Mouse (Mus musculus) heart, postnatal 0 days (tissue): ENCODE measurements around the gene Psma5. TPM values are rescaled to one million over a fixed set of nuclear protein-coding genes. Genes with fewer than 3 reads are reported as not detected.

Experiments
- ATAC-seq: fragments of 200-750 bp; cut with Nextera tagmentation; 2 replicates; pipeline ENCODE4 v1.8.0; 2017; ENCODE audit warnings: low read depth, moderate number of reproducible peaks, moderate library complexity; ENCODE audit not compliant: insufficient read depth
- DNase-seq: peaks from one replicate; pipeline ENCODE4 v3.0.0-alpha.2; 2016; ENCODE audit warnings: low spot score
- H3K27ac ChIP-seq: fragments of 300-500 bp; sonication (generic); 2 replicates; pipeline ENCODE4 v1.5.1; 2014; ENCODE audit warnings: low read depth, mild to moderate bottlenecking
- H3K27me3 ChIP-seq: fragments of 300-500 bp; sonication (generic); 2 replicates; pipeline ENCODE4 v1.6.1; 2014; ENCODE audit warnings: low read length, mixed read lengths; ENCODE audit not compliant: control insufficient read depth, insufficient read depth
- H3K36me3 ChIP-seq: fragments of 300-500 bp; sonication (generic); replicated peaks from 2 replicates; pipeline ENCODE4 v1.6.1; 2014; ENCODE audit warnings: low read length, mixed read lengths; ENCODE audit not compliant: control insufficient read depth, insufficient read depth
- H3K4me1 ChIP-seq: fragments of 300-500 bp; sonication (generic); 2 replicates; pipeline ENCODE4 v1.6.1; 2014; ENCODE audit warnings: antibody characterized with exemption; ENCODE audit not compliant: control insufficient read depth, insufficient read depth
- H3K4me2 ChIP-seq: fragments of 300-500 bp; sonication (generic); 2 replicates; pipeline ENCODE4 v1.6.1; 2014; ENCODE audit warnings: low read depth, mild to moderate bottlenecking, low read length, moderate library complexity
- H3K4me3 ChIP-seq: fragments of 300-500 bp; sonication (generic); 2 replicates; pipeline ENCODE4 v1.5.1; 2014; ENCODE audit warnings: low read depth, low read length
- H3K9ac ChIP-seq: fragments of 300-500 bp; sonication (generic); replicated peaks from 2 replicates; pipeline ENCODE4 v1.6.1; 2014; ENCODE audit warnings: low read depth, low read length, mixed read lengths
- H3K9me3 ChIP-seq: fragments of 300-500 bp; sonication (generic); replicated peaks from 2 replicates; pipeline ENCODE4 v1.6.1; 2016; ENCODE audit warnings: low read length; ENCODE audit not compliant: control insufficient read depth
- CTCF ChIP-seq: IDR thresholded peaks from 2 replicates; pipeline ENCODE4 v1.5.1; 2016; ENCODE audit warnings: antibody characterized with exemption, control low read depth, low read depth
- EP300 ChIP-seq: IDR thresholded peaks from 2 replicates; pipeline ENCODE4 v1.6.1; 2016; ENCODE audit warnings: antibody characterized with exemption, low read depth
- WGBS: fragments of 180-500 bp; shearing (Covaris S2); extraction: QIAGEN DNeasy Blood & Tissue Kit; methylation state at CpG from one replicate; pipeline ENCODE4 v1.1.7; 2014; 5-methylcytosine and 5-hydroxymethylcytosine counted together
- polyA plus RNA-seq: library from polyadenylated mRNA; unstranded; fragments of >200 nt; fragmentation: Nextera tagmentation; extraction: Ambion mirVana; gene quantifications from 2 replicates; pipeline ENCODE4 v1.2.1, GENCODE M21; 2015
- total RNA-seq: library from RNA; depleted of rRNA; stranded (reverse); fragments of >200 nt; gene quantifications from 2 replicates; pipeline ENCODE4 v1.2.3, GENCODE M21; 2014; ENCODE audit warnings: low replicate concordance

The Psma5 gene
- total and polyA plus RNA-seq, 2 experiments from 2014 or later: 82.6 to 180 TPM

- Histone ChIP-seq H3K9me3 (no peaks in the 10 kb centered on the region), H3K27me3 (no peaks in the 10 kb centered on the region), H3K36me3 (no peaks in the 10 kb centered on the region), H3K4me3 (no peak overlapping the region), H3K4me2 (peak overlapping the region; percentile 50), H3K9ac (peak overlapping the region; percentile 37; the same call in 1 of the 2 replicates), H3K4me1 (peaks cover 57% of the 10 kb centered on the region), H3K27ac (peak overlapping the region; percentile 79)
- TF ChIP-seq EP300 (no peak), CTCF (no peak)
- ATAC-seq (no peak), DNase-seq (peak; percentile 29)
- 31% methylated on average over 14 of the region's 14 CpGs for WGBS
Observed at GRCm38 (mm10) chr3:108295379-108296219, 38.9 kb downstream of the Psma5 start.

- H3K27ac ChIP-seq: peak overlapping the region; percentile 79
Observed at GRCm38 (mm10) chr3:108296220-108297049, 39.7 kb downstream of the Psma5 start.

GRCm38 (mm10) chr3:108297050-108297419, 40.3 kb downstream of the Psma5 start:
- 61% methylated on average over 7 of the region's 7 CpGs for WGBS
- Histone ChIP-seq H3K4me3 (no peak overlapping the region), H3K4me2 (peak overlapping the region; percentile 50; the same call in 1 of the 2 replicates), H3K27ac (peak overlapping the region; percentile 79), H3K27me3 (no peaks in the 10 kb centered on the region), H3K4me1 (peaks cover 46% of the 10 kb centered on the region), H3K36me3 (no peaks in the 10 kb centered on the region; the same call in 1 of the 2 replicates), H3K9ac (no peak overlapping the region), H3K9me3 (no peaks in the 10 kb centered on the region)
- DNase-seq: no peak
- TF ChIP-seq EP300 (no peak), CTCF (no peak)
- no peak for ATAC-seq

More at GRCm38 (mm10) chr3:108296220-108297049, 39.7 kb downstream of the Psma5 start:
- Histone ChIP-seq H3K36me3 (no peaks in the 10 kb centered on the region), H3K9me3 (no peaks in the 10 kb centered on the region), H3K4me2 (peak overlapping the region; percentile 50), H3K4me3 (no peak overlapping the region), H3K27me3 (no peaks in the 10 kb centered on the region), H3K4me1 (peaks cover 49% of the 10 kb centered on the region), H3K9ac (peak overlapping the region; percentile 32; the same call in 1 of the 2 replicates)
- WGBS: 3% methylated on average over 14 of the region's 14 CpGs
- peak; percentile 50 for DNase-seq
- peak; percentile 67 for ATAC-seq
- TF ChIP-seq EP300 (no peak), CTCF (no peak; the same call in 1 of the 2 replicates)

- 46% methylated on average over 7 of the region's 7 CpGs for WGBS
- Histone ChIP-seq H3K27ac (peak overlapping the region; percentile 49), H3K4me3 (no peak overlapping the region)
Observed at GRCm38 (mm10) chr3:108297603-108298553, 41.2 kb downstream of the Psma5 start.

More at GRCm38 (mm10) chr3:108297603-108298553, 41.2 kb downstream of the Psma5 start:
- Histone ChIP-seq H3K9ac (no peak overlapping the region), H3K27me3 (no peaks in the 10 kb centered on the region), H3K9me3 (no peaks in the 10 kb centered on the region), H3K4me2 (no peak overlapping the region), H3K36me3 (no peaks in the 10 kb centered on the region; the same call in 1 of the 2 replicates), H3K4me1 (peaks cover 46% of the 10 kb centered on the region)
- no peak for ATAC-seq
- no peak for TF ChIP-seq CTCF
- no peak for DNase-seq
